Mouse (Mus musculus) liver, adult 2 months (tissue): ENCODE results near the gene Fndc7.

Experiments
- CTCF ChIP-seq: fragments of 200-500 bp; IDR thresholded peaks from 2 replicates; pipeline ENCODE4 v1.5.1; 2011; ENCODE audit warnings: low read depth, low read length, control low read depth
- POLR2A ChIP-seq: fragments of 200-500 bp; IDR thresholded peaks from 2 replicates; pipeline ENCODE4 v1.6.1; 2011; ENCODE audit warnings: low read length, control low read depth; ENCODE audit not compliant: insufficient read depth; ENCODE audit errors: extremely low read depth

DNA sequence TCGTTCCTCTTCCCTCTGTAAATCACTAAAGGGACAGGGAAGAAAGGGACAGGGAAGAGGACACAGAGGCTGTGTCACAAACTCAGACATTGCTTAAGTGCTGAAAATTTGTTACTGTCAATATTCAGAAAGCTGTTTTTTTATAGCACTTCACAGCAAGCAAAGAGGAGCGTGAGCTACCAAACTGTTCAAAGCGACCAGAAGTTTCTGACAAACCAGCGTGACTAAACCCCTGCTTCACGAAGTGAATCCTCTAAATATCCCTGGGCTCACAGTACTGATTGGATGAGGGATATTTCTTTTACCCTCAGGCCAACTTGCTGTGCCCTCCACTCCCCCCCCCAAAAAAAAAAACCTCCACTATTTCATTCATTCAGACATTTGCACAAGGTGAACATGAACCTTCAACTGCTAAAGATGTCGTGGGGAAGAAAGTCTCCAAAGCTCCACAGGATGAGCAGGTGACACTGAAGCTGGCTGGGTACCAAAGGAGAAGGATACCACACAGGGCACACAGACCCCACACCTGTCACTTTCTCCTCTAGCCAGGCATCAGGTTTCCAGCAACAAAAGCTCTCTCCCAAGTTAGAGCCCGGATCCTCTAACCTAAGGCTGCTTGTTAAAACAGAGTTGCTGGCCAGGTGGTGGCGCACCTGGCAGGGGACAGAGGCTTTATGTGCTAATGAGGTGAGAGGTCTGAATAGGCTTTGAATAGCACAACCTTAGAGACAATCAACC lies 33.3 kb downstream of the Fndc7 start:
- TF ChIP-seq POLR2A: no peak
- peak; percentile 55 for TF ChIP-seq CTCF
